Mouse (Mus musculus) heart, embryonic 13.5 days (tissue): ENCODE measurements around the gene Relb. TPM values are rescaled to one million over a fixed set of nuclear protein-coding genes. Genes with fewer than 3 reads are reported as not detected.

Experiments
- ATAC-seq: fragments of 200-750 bp; cut with Nextera tagmentation; 2 replicates; pipeline ENCODE4 v1.8.0; 2017; ENCODE audit warnings: moderate TSS enrichment; ENCODE audit not compliant: insufficient number of reproducible peaks, low FRiP score, low TSS enrichment; ENCODE audit errors: extremely low read depth
- H3K27ac ChIP-seq: fragments of 300-500 bp; sonication (generic); replicated peaks from 2 replicates; pipeline ENCODE4 v1.5.1; 2015; ENCODE audit warnings: moderate library complexity, mild to moderate bottlenecking, inconsistent platforms
- H3K27me3 ChIP-seq: fragments of 300-500 bp; sonication (generic); replicated peaks from 2 replicates; pipeline ENCODE4 v1.6.1; 2015; ENCODE audit warnings: mild to moderate bottlenecking, inconsistent platforms
- H3K36me3 ChIP-seq: fragments of 300-500 bp; sonication (generic); 2 replicates; pipeline ENCODE4 v1.6.1; 2015; ENCODE audit warnings: mild to moderate bottlenecking, inconsistent platforms
- H3K4me1 ChIP-seq: fragments of 300-500 bp; sonication (generic); 2 replicates; pipeline ENCODE4 v1.6.1; 2015; ENCODE audit warnings: inconsistent platforms
- H3K4me2 ChIP-seq: fragments of 300-500 bp; sonication (generic); 2 replicates; pipeline ENCODE4 v1.6.1; 2015; ENCODE audit warnings: inconsistent platforms, mild to moderate bottlenecking, moderate library complexity
- H3K4me3 ChIP-seq: fragments of 300-500 bp; sonication (generic); 2 replicates; pipeline ENCODE4 v1.5.1; 2015; ENCODE audit warnings: moderate library complexity, mild to moderate bottlenecking, inconsistent platforms
- H3K9ac ChIP-seq: fragments of 300-500 bp; sonication (generic); 2 replicates; pipeline ENCODE4 v1.6.1; 2015; ENCODE audit warnings: inconsistent platforms, mild to moderate bottlenecking, moderate library complexity
- H3K9me3 ChIP-seq: fragments of 300-500 bp; sonication (generic); 2 replicates; pipeline ENCODE4 v1.6.1; 2016; ENCODE audit warnings: inconsistent platforms
- WGBS: fragments of 180-500 bp; shearing (Covaris S2); methylation state at CpG from one replicate; pipeline ENCODE4 v1.1.7; 2015; ENCODE audit warnings: mixed read lengths; 5-methylcytosine and 5-hydroxymethylcytosine counted together
- polyA plus RNA-seq: library from polyadenylated mRNA; unstranded; fragments of >200 nt; fragmentation: Nextera tagmentation; extraction: Ambion mirVana; gene quantifications from 2 replicates; pipeline ENCODE4 v1.2.1, GENCODE M21; 2015

The Relb gene
- polyA plus RNA-seq, 1 experiment from 2014 or later: 5.6 TPM

GRCm38 (mm10) chr7:19562643-19563410 lies 66.4 kb downstream of the Relb start, which contains the start of gene Ppp1r37:
TSS of gene Ppp1r37 (minus strand) at chr7:19563076.
- Histone ChIP-seq H3K27me3 (no peaks in the 10 kb centered on the region), H3K4me2 (peak within 1 kb of the TSS; percentile 98), H3K27ac (peak within 1 kb of the TSS; percentile 91), H3K4me3 (peak within 1 kb of the TSS; percentile 98), H3K36me3 (peaks cover 37% of the 10 kb centered on the region), H3K4me1 (peaks cover 46% of the 10 kb centered on the region), H3K9ac (peak within 1 kb of the TSS; percentile 98), H3K9me3 (no peaks in the 10 kb centered on the region)
- ATAC-seq: no peak; the same call in 1 of the 2 replicates
- WGBS: 2% methylated on average over 19 of the region's 19 CpGs

- H3K9me3 ChIP-seq: no peaks in the 10 kb centered on the region
- peak; percentile 80; the same call in 1 of the 2 replicates for ATAC-seq
- peak overlapping the region; percentile 98 for H3K4me2 ChIP-seq
- no peaks in the 10 kb centered on the region for H3K27me3 ChIP-seq
- H3K4me1 ChIP-seq: peaks cover 54% of the 10 kb centered on the region
- H3K36me3 ChIP-seq: peaks cover 31% of the 10 kb centered on the region
- peak overlapping the region; percentile 98 for H3K9ac ChIP-seq
- WGBS: under 1% methylated on average over 99 of the region's 102 CpGs
- H3K4me3 ChIP-seq: peak overlapping the region; percentile 98
- peak overlapping the region; percentile 91 for H3K27ac ChIP-seq
Observed at GRCm38 (mm10) chr7:19561765-19562642, 67.2 kb downstream of the Relb start.

DNA sequence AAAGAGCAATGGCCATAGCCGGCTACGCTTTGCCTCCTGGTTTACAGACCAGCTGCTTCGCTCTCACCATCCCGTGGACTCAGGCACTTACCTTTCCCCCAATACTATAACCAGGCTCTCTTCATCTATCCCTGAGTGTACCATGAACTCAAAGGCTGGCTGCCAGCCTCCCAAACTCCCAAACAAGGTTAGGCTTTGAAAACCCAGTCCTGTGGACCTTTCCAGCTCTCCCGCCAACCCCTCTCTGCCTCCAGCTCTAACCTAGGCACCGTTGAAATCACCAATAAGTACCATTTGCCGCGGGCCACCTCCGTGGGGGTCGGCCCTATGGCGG lies 67.8 kb downstream of the Relb start:
- WGBS: under 1% methylated on average over 11 of the region's 11 CpGs

GRCm38 (mm10) chr7:19560491-19561260 lies 68.6 kb downstream of the Relb start:
- peak overlapping the region; percentile 91 for H3K27ac ChIP-seq
- H3K9ac ChIP-seq: peak overlapping the region; percentile 98
- peak overlapping the region; percentile 98 for H3K4me2 ChIP-seq
- peaks cover 24% of the 10 kb centered on the region for H3K36me3 ChIP-seq
- 20% methylated on average over 11 of the region's 11 CpGs for WGBS
- H3K4me3 ChIP-seq: peak overlapping the region; percentile 98
- no peaks in the 10 kb centered on the region for H3K27me3 ChIP-seq
- peaks cover 63% of the 10 kb centered on the region for H3K4me1 ChIP-seq
- no peaks in the 10 kb centered on the region for H3K9me3 ChIP-seq
- ATAC-seq: no peak

More for the DNA sequence above, 67.8 kb downstream of the Relb start:
- Histone ChIP-seq H3K4me1 (peaks cover 60% of the 10 kb centered on the region), H3K4me3 (peak overlapping the region; percentile 98), H3K27me3 (no peaks in the 10 kb centered on the region), H3K27ac (peak overlapping the region; percentile 91), H3K4me2 (peak overlapping the region; percentile 98), H3K9me3 (no peaks in the 10 kb centered on the region), H3K36me3 (peaks cover 26% of the 10 kb centered on the region), H3K9ac (peak overlapping the region; percentile 98)
- ATAC-seq: no peak

GRCm38 (mm10) chr7:19558965-19559364 lies 70.3 kb downstream of the Relb start:
- H3K27ac ChIP-seq: no peak overlapping the region
- H3K9me3 ChIP-seq: no peaks in the 10 kb centered on the region
- H3K27me3 ChIP-seq: no peaks in the 10 kb centered on the region
- peaks cover 14% of the 10 kb centered on the region for H3K36me3 ChIP-seq
- peak overlapping the region; percentile 98; the same call in 1 of the 2 replicates for H3K4me2 ChIP-seq
- H3K4me3 ChIP-seq: 0 out of 2 replicates have a peak overlapping the region, but pooled peaks have one; percentile 98
- no peak for ATAC-seq
- peak overlapping the region; percentile 51; the same call in 1 of the 2 replicates for H3K9ac ChIP-seq
- peaks cover 67% of the 10 kb centered on the region for H3K4me1 ChIP-seq
- 33% methylated on average over 2 of the region's 2 CpGs for whole genome bisulfite sequencing

GRCm38 (mm10) chr7:19557982-19558900 lies 71.0 kb downstream of the Relb start:
- ATAC-seq: no peak
- no peak overlapping the region for H3K4me2 ChIP-seq
- no peak overlapping the region for H3K4me3 ChIP-seq
- H3K9me3 ChIP-seq: no peaks in the 10 kb centered on the region
- H3K36me3 ChIP-seq: peaks cover 18% of the 10 kb centered on the region
- no peak overlapping the region for H3K27ac ChIP-seq
- H3K4me1 ChIP-seq: peaks cover 63% of the 10 kb centered on the region
- 86% methylated on average over 6 of the region's 6 CpGs for WGBS
- peak overlapping the region; percentile 51 for H3K9ac ChIP-seq
- no peaks in the 10 kb centered on the region for H3K27me3 ChIP-seq

DNA sequence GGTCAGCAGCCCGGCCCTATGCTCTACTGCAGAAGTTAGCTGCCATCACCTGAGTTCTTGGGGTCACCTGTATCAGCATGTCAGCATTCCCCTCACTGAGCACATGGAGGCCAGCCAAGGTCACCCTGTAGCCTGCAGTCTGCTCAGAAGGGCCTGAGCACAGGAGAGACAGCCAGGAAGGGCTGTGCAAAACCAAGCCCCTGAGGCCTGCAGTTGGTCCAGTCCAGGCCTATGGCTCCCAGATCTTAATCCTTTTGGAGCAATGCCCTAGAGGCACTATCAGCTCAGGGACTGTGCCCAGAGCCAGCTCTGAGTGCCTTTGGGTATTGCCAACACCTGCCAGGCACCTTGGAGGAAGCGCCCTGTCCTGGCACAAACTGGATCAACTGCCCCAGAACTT lies 72.2 kb downstream of the Relb start:
- Histone ChIP-seq H3K27ac (peak overlapping the region; percentile 13; the same call in 1 of the 2 replicates), H3K4me3 (no peak overlapping the region), H3K4me2 (no peak overlapping the region), H3K9ac (peak overlapping the region; percentile 34), H3K27me3 (no peaks in the 10 kb centered on the region), H3K9me3 (no peaks in the 10 kb centered on the region), H3K36me3 (peaks cover 26% of the 10 kb centered on the region), H3K4me1 (peaks cover 69% of the 10 kb centered on the region)
- 86% methylated on average over 2 of the region's 2 CpGs for whole genome bisulfite sequencing
- no peak for ATAC-seq

Other genes with a start within 250 kb of the Relb start
- gene Ercc2, start 247.4 kb downstream of the Relb start, polyA plus RNA-seq: 11.8 and 12.2 TPM in 2 replicates
- 4.8 and 5.5 TPM in 2 replicates for gene Klc3, start 225.3 kb downstream of the Relb start, polyA plus RNA-seq
- 284 and 345 TPM in 2 replicates for gene Ckm, start 224.7 kb downstream of the Relb start, polyA plus RNA-seq
- gene Mark4, start 170.6 kb downstream of the Relb start, polyA plus RNA-seq: 6.5 and 7.5 TPM in 2 replicates
- gene Exoc3l2, start 166.1 kb downstream of the Relb start, polyA plus RNA-seq: 1.1 and 1.2 TPM in 2 replicates
- gene Bloc1s3, start 121.1 kb downstream of the Relb start, polyA plus RNA-seq: 1.5 TPM in 2 replicates
- gene Trappc6a, start 121.0 kb downstream of the Relb start, polyA plus RNA-seq: 71.4 and 77.4 TPM in 2 replicates
- 0.06 TPM in 1 of 2 replicates, not detected in the other for gene Nkpd1, start 111.6 kb downstream of the Relb start, polyA plus RNA-seq
- 15.0 and 17.2 TPM in 2 replicates for gene Ppp1r37, start 66.4 kb downstream of the Relb start, polyA plus RNA-seq
- gene Zfp296, start 52.2 kb downstream of the Relb start, polyA plus RNA-seq: 0.12 and 0.32 TPM in 2 replicates
- gene Gemin7, start 51.8 kb downstream of the Relb start, polyA plus RNA-seq: 114 and 134 TPM in 2 replicates
- 30.8 and 31.8 TPM in 2 replicates for gene Clasrp, start 25.0 kb downstream of the Relb start, polyA plus RNA-seq
- gene Clptm1, start 35.6 kb upstream of the Relb start, polyA plus RNA-seq: 74.5 and 74.6 TPM in 2 replicates
- gene Apoc2, start 48.5 kb upstream of the Relb start, polyA plus RNA-seq: 3.6 and 22.3 TPM in 2 replicates
- 2.9 TPM in 1 of 2 replicates, not detected in the other for gene Gm44805, start 52.0 kb upstream of the Relb start, polyA plus RNA-seq
- gene Apoc4, start 52.0 kb upstream of the Relb start, polyA plus RNA-seq: 0.84 and 3.7 TPM in 2 replicates
- 8.8 and 13.9 TPM in 2 replicates for gene Apoc1, start 63.2 kb upstream of the Relb start, polyA plus RNA-seq
- gene Apoe, start 69.8 kb upstream of the Relb start, polyA plus RNA-seq: 480 and 561 TPM in 2 replicates
- gene Tomm40, start 86.0 kb upstream of the Relb start, polyA plus RNA-seq: 128 and 146 TPM in 2 replicates
- 89.3 and 89.4 TPM in 2 replicates for gene Nectin2, start 121.0 kb upstream of the Relb start, polyA plus RNA-seq
- gene Bcam, start 141.6 kb upstream of the Relb start, polyA plus RNA-seq: 223 and 250 TPM in 2 replicates
- gene Cblc, start 167.4 kb upstream of the Relb start, polyA plus RNA-seq: 0.59 and 0.68 TPM in 2 replicates
- 1.5 and 1.9 TPM in 2 replicates for gene Bcl3, start 193.3 kb upstream of the Relb start, polyA plus RNA-seq
- gene Gm19345, start 222.6 kb upstream of the Relb start, polyA plus RNA-seq: not detected in 2 replicates
- 0.13 TPM in 1 of 2 replicates, not detected in the other for gene Ceacam16, start 231.9 kb upstream of the Relb start, polyA plus RNA-seq